Mouse (Mus musculus): ENCODE measurements at regions not wholly inside any gene's neighbourhood (a gene's known extent, or its start where the extent isn't known, plus 50 kb on each side); places are given as distances from the start of the nearest gene placed in this dataset.

DNA sequence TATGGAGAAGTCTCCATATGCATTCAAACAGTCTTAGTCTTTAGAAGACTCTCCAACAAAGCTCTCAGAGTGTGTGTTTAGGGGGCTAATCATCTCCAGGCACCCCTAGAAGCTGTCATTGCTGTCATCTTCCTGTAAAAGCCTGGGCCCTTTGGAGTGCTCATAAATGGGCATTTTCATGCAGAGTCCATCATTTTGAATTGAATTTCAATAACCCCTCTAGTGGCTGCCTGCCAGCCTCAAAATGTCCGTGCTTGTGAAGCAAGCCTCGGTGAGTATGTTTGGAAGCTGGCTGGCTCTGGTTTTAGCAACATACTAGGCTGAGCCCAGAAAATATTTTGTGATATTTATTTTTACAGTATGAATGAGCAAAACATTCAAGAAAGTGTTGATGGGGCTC lies 195.2 kb downstream of the Wnt5a start:
- Histone ChIP-seq H3K9me3 (replicated peaks; ENCODE audit: low read length) (peaks cover 55% of the 10 kb centered on the region), H3K9ac (ENCODE audit: insufficient read depth, low read depth) (no peak overlapping the region), H3K27ac (ENCODE audit: insufficient read depth, low read depth) (no peak overlapping the region), H3K4me2 (ENCODE audit: insufficient read depth, low read depth, poor library complexity, severe bottlenecking) (no peak overlapping the region), H3K4me3 (replicated peaks in 1 of 3; ENCODE audit: low read depth in 2 of 3, low read length in 2 of 3, poor library complexity in 1 of 3) (no peak overlapping the region), H3K27me3 (replicated peaks) (no peaks in the 10 kb centered on the region), H3K4me1 (ENCODE audit: control insufficient read depth in 1 of 2, insufficient read depth in 2 of 2) (no peaks in the 10 kb centered on the region), H3K79me2 (replicated peaks; ENCODE audit: control insufficient read depth, extremely low read depth, insufficient read depth, poor library complexity, severe bottlenecking) (no peaks in the 10 kb centered on the region), H3K36me3 (replicated peaks in 1 of 2; ENCODE audit: control insufficient read depth in 1 of 2, insufficient read depth in 1 of 2, low read length in 1 of 2) (no peaks in the 10 kb centered on the region)
- TF ChIP-seq PAX5 (IDR thresholded peaks at IDR 0.05; ENCODE audit: low read length) (no peak), ETS1 (conservative IDR thresholded peaks at IDR 0.05; ENCODE audit: low read depth, low read length) (no peak), MXI1 (IDR thresholded peaks at IDR 0.05; ENCODE audit: low read depth, low read length) (no peak), UBTF (IDR thresholded peaks at IDR 0.05; ENCODE audit: low read depth, low read length) (no peak), MYC (IDR thresholded peaks at IDR 0.05; ENCODE audit: low read depth, low read length) (no peak), GABPA (IDR thresholded peaks at IDR 0.05; ENCODE audit: insufficient replicate concordance, low read depth, low read length) (no peak), IRF4 (IDR thresholded peaks at IDR 0.05; ENCODE audit: low read depth, low read length) (no peak), USF2 (conservative IDR thresholded peaks at IDR 0.05; ENCODE audit: low read depth, low read length) (no peak), POLR2AphosphoS2 (IDR thresholded peaks at IDR 0.05; ENCODE audit: low read depth, low read length) (no peak), HCFC1 (IDR thresholded peaks at IDR 0.05; ENCODE audit: low read depth, low read length) (no peak), KAT2A (IDR thresholded peaks at IDR 0.05; ENCODE audit: insufficient replicate concordance, low read length) (no peak)
- DNase-seq (ENCODE audit: extremely low read depth): no peak
- dilution Hi-C loops (cut with MboI; ENCODE audit: extremely low pct_ligation_motif_present, extremely low pct_unique_long_range_greater_than_20kb, low sequenced_read_pairs) (no loop called here), in situ Hi-C loops (cut with MboI; ENCODE audit: low pct_ligation_motif_present, low pct_unique_long_range_greater_than_20kb, low sequenced_read_pairs) (no loop called here)

DNA sequence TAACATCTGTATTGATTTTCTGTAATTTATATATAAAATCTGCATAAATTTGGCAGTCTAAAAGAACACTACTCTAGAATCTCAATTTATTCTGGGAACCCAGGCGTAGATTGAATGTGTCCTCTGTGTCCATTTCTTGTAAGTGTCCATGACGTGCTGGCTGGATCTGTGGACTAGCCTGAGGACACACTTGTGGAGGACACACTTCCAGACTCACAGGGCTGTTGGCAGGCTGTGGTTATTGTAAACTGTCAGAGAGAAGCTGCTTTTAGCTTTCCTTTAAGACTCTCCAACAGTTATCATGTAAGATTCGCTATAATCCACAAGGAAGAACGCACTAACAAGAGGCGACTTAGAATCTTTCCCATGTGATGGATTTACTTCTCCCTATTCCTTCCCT lies 200.2 kb downstream of the Wnt5a start:
- H3K27me3 ChIP-seq (replicated peaks): no peaks in the 10 kb centered on the region
- peaks cover 65% of the 10 kb centered on the region for H3K9me3 ChIP-seq (replicated peaks; ENCODE audit: low read length)
- in situ Hi-C loops (cut with MboI; ENCODE audit: low pct_ligation_motif_present, low pct_unique_long_range_greater_than_20kb, low sequenced_read_pairs) (no loop called here), dilution Hi-C loops (cut with MboI; ENCODE audit: extremely low pct_ligation_motif_present, extremely low pct_unique_long_range_greater_than_20kb, low sequenced_read_pairs) (no loop called here)
- no peak overlapping the region for H3K27ac ChIP-seq (ENCODE audit: insufficient read depth, low read depth)
- H3K79me2 ChIP-seq (replicated peaks; ENCODE audit: control insufficient read depth, extremely low read depth, insufficient read depth, poor library complexity, severe bottlenecking): no peaks in the 10 kb centered on the region
- H3K4me2 ChIP-seq (ENCODE audit: insufficient read depth, low read depth, poor library complexity, severe bottlenecking): no peak overlapping the region
- no peaks in the 10 kb centered on the region for H3K36me3 ChIP-seq (replicated peaks in 1 of 2; ENCODE audit: control insufficient read depth in 1 of 2, insufficient read depth in 1 of 2, low read length in 1 of 2)
- no peak for DNase-seq (ENCODE audit: extremely low read depth)
- H3K9ac ChIP-seq (ENCODE audit: insufficient read depth, low read depth): no peak overlapping the region
- TF ChIP-seq JUND (conservative IDR thresholded peaks at IDR 0.05; ENCODE audit: low read depth, low read length) (no peak), EP300 (IDR thresholded peaks at IDR 0.05; ENCODE audit: low read length) (no peak), MAX (IDR thresholded peaks at IDR 0.05; ENCODE audit: low read length) (no peak), RCOR1 (conservative IDR thresholded peaks at IDR 0.05; ENCODE audit: low read depth, low read length) (no peak), KAT2A (IDR thresholded peaks at IDR 0.05; ENCODE audit: insufficient replicate concordance, low read length) (no peak), USF2 (conservative IDR thresholded peaks at IDR 0.05; ENCODE audit: low read depth, low read length) (no peak), ZC3H11A (IDR thresholded peaks at IDR 0.05; ENCODE audit: low read depth, low read length) (no peak), GABPA (IDR thresholded peaks at IDR 0.05; ENCODE audit: insufficient replicate concordance, low read depth, low read length) (no peak), ZMIZ1 (IDR thresholded peaks at IDR 0.05; ENCODE audit: low read depth, low read length) (no peak)
- no peaks in the 10 kb centered on the region for H3K4me1 ChIP-seq (ENCODE audit: control insufficient read depth in 1 of 2, insufficient read depth in 2 of 2)
- no peak overlapping the region for H3K4me3 ChIP-seq (replicated peaks in 1 of 3; ENCODE audit: low read depth in 2 of 3, low read length in 2 of 3, poor library complexity in 1 of 3)

Measured in CH12.LX (cell line).